Mouse (Mus musculus) CD4-positive, CD25-positive, alpha-beta regulatory T cell, adult 9 weeks (primary cell): ENCODE results near the gene Stoml1. TPM values are rescaled to one million over a fixed set of nuclear protein-coding genes. Genes with fewer than 3 reads are reported as not detected.

Experiments
- polyA plus RNA-seq: library from polyadenylated mRNA; unstranded; fragments of 100-300 nt; shearing (Covaris generic); gene quantifications from one replicate; pipeline ENCODE4 v1.2.1, GENCODE M21; 2017

The Stoml1 gene
- polyA plus RNA-seq, result 37.8 TPM

GRCm38 (mm10) chr9:58253033-58253804 lies at the start of gene Stoml1:
TSS of gene Stoml1 (plus strand) at chr9:58253164.

GRCm38 (mm10) chr9:58203516-58204447 lies 49.2 kb upstream of the Stoml1 start, which contains the start of the genes Islr and Islr2:
TSS of gene Islr (minus strand) at chr9:58204306.
TSS of gene Islr2 (minus strand) at chr9:58204319.

DNA sequence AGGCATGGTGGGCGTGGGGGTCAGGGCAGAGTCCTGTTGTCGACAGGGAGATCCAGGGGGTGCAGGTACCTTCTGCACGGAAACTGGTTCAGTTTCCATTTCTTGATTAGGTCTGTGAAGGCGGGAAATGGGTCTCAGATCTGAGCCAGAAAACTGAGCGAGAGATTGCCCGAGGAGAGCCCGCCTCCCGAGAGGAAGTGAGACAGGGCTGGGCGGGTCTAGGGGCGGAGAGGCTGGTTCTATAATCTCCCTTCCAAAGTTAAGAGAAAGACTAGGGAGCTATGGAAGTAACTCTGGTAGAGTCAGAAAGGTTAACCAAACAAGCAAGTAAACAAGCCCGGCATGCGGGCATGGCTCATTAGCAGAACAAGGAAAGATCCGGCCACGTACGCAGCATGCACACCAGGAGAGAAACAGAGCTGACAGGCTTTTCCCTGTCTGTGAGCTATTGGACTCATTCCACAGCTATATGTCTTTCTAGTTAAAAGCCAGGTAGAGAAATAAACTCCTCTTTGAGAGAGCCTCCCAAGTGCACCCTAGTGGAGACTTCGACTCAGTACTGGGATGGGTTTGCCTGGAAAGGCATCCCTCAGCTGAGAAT lies 3.3 kb upstream of the Stoml1 start, which contains the start of gene Pml:
TSS of gene Pml (minus strand) at position 195 of the 601 bp plus-strand sequence.

Other genes starting within 250 kb of the Stoml1 start
- gene Cyp11a1, start 246.8 kb upstream of the Stoml1 start, polyA plus RNA-seq, result 0.43 TPM
- 6.6 TPM for gene Stra6, start 189.4 kb upstream of the Stoml1 start, polyA plus RNA-seq
- 0.14 TPM for gene Ccdc33, start 134.3 kb upstream of the Stoml1 start, polyA plus RNA-seq
- gene Islr, start 48.9 kb upstream of the Stoml1 start, polyA plus RNA-seq, result 0.99 TPM
- gene Islr2, start 48.8 kb upstream of the Stoml1 start, polyA plus RNA-seq, result not detected
- gene Pml, start 3.4 kb upstream of the Stoml1 start, polyA plus RNA-seq, result 86.6 TPM
- not detected for gene Loxl1, start 60.0 kb downstream of the Stoml1 start, polyA plus RNA-seq
- not detected for gene Tbc1d21, start 117.3 kb downstream of the Stoml1 start, polyA plus RNA-seq
- gene Insyn1, start 235.4 kb downstream of the Stoml1 start, polyA plus RNA-seq, result not detected